Mouse (Mus musculus): ENCODE measurements around the gene Rsrp1. TPM values are rescaled to one million over a fixed set of nuclear protein-coding genes. Genes with fewer than 3 reads are reported as not detected.
"Not testable (repeated sequence)": the region's sequence is repeated elsewhere in the genome, so short reads cannot be mapped to it uniquely, and the experiment has no call there.

Gene Rsrp1
- polyA plus RNA-seq, 1 experiment, result 975 TPM

- Histone ChIP-seq H3K27ac (ENCODE audit: control insufficient read depth, insufficient read depth, low read depth, low read length, poor library complexity) (no peak overlapping the region), H3K4me1 (ENCODE audit: control insufficient read depth, insufficient read depth, low read length) (no peaks in the 10 kb centered on the region), H3K4me3 (replicated peaks; ENCODE audit: control insufficient read depth, low read depth, low read length) (no peak overlapping the region)
- TF ChIP-seq CTCF (IDR thresholded peaks at IDR 0.05; ENCODE audit: control insufficient read depth, insufficient read depth, low read length) (no peak), POLR2A (IDR thresholded peaks at IDR 0.05; ENCODE audit: borderline replicate concordance, control insufficient read depth, low read depth, low read length) (no peak)
- 96% methylated on average over 6 of the region's 6 CpGs for WGBS
Measured at GRCm38 (mm10) chr4:134897256-134897655, 26.1 kb upstream of the Rsrp1 start.

GRCm38 (mm10) chr4:134901126-134901525, 22.3 kb upstream of the Rsrp1 start:
- Histone ChIP-seq H3K4me1 (ENCODE audit: control insufficient read depth, insufficient read depth, low read length) (no peaks in the 10 kb centered on the region), H3K27ac (ENCODE audit: control insufficient read depth, insufficient read depth, low read depth, low read length, poor library complexity) (no peak overlapping the region), H3K4me3 (replicated peaks; ENCODE audit: control insufficient read depth, low read depth, low read length) (no peak overlapping the region)
- TF ChIP-seq CTCF (IDR thresholded peaks at IDR 0.05; ENCODE audit: control insufficient read depth, insufficient read depth, low read length) (no peak), POLR2A (IDR thresholded peaks at IDR 0.05; ENCODE audit: borderline replicate concordance, control insufficient read depth, low read depth, low read length) (no peak)
- WGBS, result 92% methylated on average over 8 of the region's 8 CpGs

GRCm38 (mm10) chr4:134903046-134903445, 20.3 kb upstream of the Rsrp1 start:
- Histone ChIP-seq H3K4me3 (replicated peaks; ENCODE audit: control insufficient read depth, low read depth, low read length) (no peak overlapping the region), H3K27ac (ENCODE audit: control insufficient read depth, insufficient read depth, low read depth, low read length, poor library complexity) (no peak overlapping the region), H3K4me1 (ENCODE audit: control insufficient read depth, insufficient read depth, low read length) (no peaks in the 10 kb centered on the region)
- TF ChIP-seq CTCF (IDR thresholded peaks at IDR 0.05; ENCODE audit: control insufficient read depth, insufficient read depth, low read length) (no peak), POLR2A (IDR thresholded peaks at IDR 0.05; ENCODE audit: borderline replicate concordance, control insufficient read depth, low read depth, low read length) (no peak)
- 84% methylated on average over 7 of the region's 7 CpGs for WGBS

GRCm38 (mm10) chr4:134911406-134911805, 12.0 kb upstream of the Rsrp1 start:
- H3K4me1 ChIP-seq (ENCODE audit: control insufficient read depth, insufficient read depth, low read length); H3K4me3 ChIP-seq (replicated peaks; ENCODE audit: control insufficient read depth, low read depth, low read length); H3K27ac ChIP-seq (ENCODE audit: control insufficient read depth, insufficient read depth, low read depth, low read length, poor library complexity): not testable (repeated sequence)
- 89% methylated on average over 7 of the region's 8 CpGs for WGBS

- TF ChIP-seq POLR2A (IDR thresholded peaks at IDR 0.05; ENCODE audit: borderline replicate concordance, control insufficient read depth, low read depth, low read length) (no peak), CTCF (IDR thresholded peaks at IDR 0.05; ENCODE audit: control insufficient read depth, insufficient read depth, low read length) (peak; percentile 87)
- 28% methylated on average over 3 of the region's 3 CpGs for WGBS
Measured at GRCm38 (mm10) chr4:134913413-134913812, 10.0 kb upstream of the Rsrp1 start.

GRCm38 (mm10) chr4:134914122-134914863, 9.1 kb upstream of the Rsrp1 start:
- peaks cover 8% of the 10 kb centered on the region for H3K4me1 ChIP-seq (ENCODE audit: control insufficient read depth, insufficient read depth, low read length)
- peak overlapping the region; percentile 99 for H3K27ac ChIP-seq (ENCODE audit: control insufficient read depth, insufficient read depth, low read depth, low read length, poor library complexity)
- WGBS, result under 1% methylated on average over 43 of the region's 43 CpGs
- TF ChIP-seq CTCF (IDR thresholded peaks at IDR 0.05; ENCODE audit: control insufficient read depth, insufficient read depth, low read length) (no peak), POLR2A (IDR thresholded peaks at IDR 0.05; ENCODE audit: borderline replicate concordance, control insufficient read depth, low read depth, low read length) (no peak)
- peak overlapping the region; percentile 82 for H3K4me3 ChIP-seq (replicated peaks; ENCODE audit: control insufficient read depth, low read depth, low read length)

More at GRCm38 (mm10) chr4:134913413-134913812, 10.0 kb upstream of the Rsrp1 start:
- Histone ChIP-seq H3K27ac (ENCODE audit: control insufficient read depth, insufficient read depth, low read depth, low read length, poor library complexity) (no peak overlapping the region), H3K4me1 (ENCODE audit: control insufficient read depth, insufficient read depth, low read length) (peaks cover 8% of the 10 kb centered on the region), H3K4me3 (replicated peaks; ENCODE audit: control insufficient read depth, low read depth, low read length) (peak overlapping the region; percentile 37)

- under 1% methylated on average over 25 of the region's 25 CpGs for WGBS
- Histone ChIP-seq H3K27ac (ENCODE audit: control insufficient read depth, insufficient read depth, low read depth, low read length, poor library complexity) (peak within 1 kb of the TSS; percentile 99), H3K4me3 (replicated peaks; ENCODE audit: control insufficient read depth, low read depth, low read length) (peak within 1 kb of the TSS; percentile 82), H3K4me1 (ENCODE audit: control insufficient read depth, insufficient read depth, low read length) (peaks cover 8% of the 10 kb centered on the region)
- TF ChIP-seq CTCF (IDR thresholded peaks at IDR 0.05; ENCODE audit: control insufficient read depth, insufficient read depth, low read length) (no peak), POLR2A (IDR thresholded peaks at IDR 0.05; ENCODE audit: borderline replicate concordance, control insufficient read depth, low read depth, low read length) (peak; percentile 76; the same call in 1 of the 2 replicates)
Measured at GRCm38 (mm10) chr4:134914864-134915209, 8.6 kb upstream of the Rsrp1 start, which contains the start of gene Tmem50a. TSS of gene Tmem50a (minus strand) at chr4:134915024.

GRCm38 (mm10) chr4:134915223-134916050, 8.0 kb upstream of the Rsrp1 start:
- WGBS, result 63% methylated on average over 14 of the region's 14 CpGs
- Histone ChIP-seq H3K4me3 (replicated peaks; ENCODE audit: control insufficient read depth, low read depth, low read length) (no peak overlapping the region), H3K27ac (ENCODE audit: control insufficient read depth, insufficient read depth, low read depth, low read length, poor library complexity) (peak overlapping the region; percentile 59), H3K4me1 (ENCODE audit: control insufficient read depth, insufficient read depth, low read length) (peaks cover 8% of the 10 kb centered on the region)
- TF ChIP-seq CTCF (IDR thresholded peaks at IDR 0.05; ENCODE audit: control insufficient read depth, insufficient read depth, low read length) (no peak), POLR2A (IDR thresholded peaks at IDR 0.05; ENCODE audit: borderline replicate concordance, control insufficient read depth, low read depth, low read length) (no peak)
